Mouse (Mus musculus) ES-Bruce4 (cell line): ENCODE measurements around the gene Mgst3.

Source experiments
- CTCF ChIP-seq: IDR thresholded peaks from one replicate; pipeline ENCODE4 v1.8.1; 2011; ENCODE audit warnings: low read depth, low read length
- EP300 ChIP-seq: IDR thresholded peaks from 2 replicates; pipeline ENCODE4 v1.6.1; 2011; ENCODE audit warnings: low read depth, low read length; ENCODE audit not compliant: insufficient read depth
- POLR2A ChIP-seq: IDR thresholded peaks from one replicate; pipeline ENCODE4 v1.8.1; 2011; ENCODE audit warnings: low read length; ENCODE audit not compliant: insufficient read depth

DNA sequence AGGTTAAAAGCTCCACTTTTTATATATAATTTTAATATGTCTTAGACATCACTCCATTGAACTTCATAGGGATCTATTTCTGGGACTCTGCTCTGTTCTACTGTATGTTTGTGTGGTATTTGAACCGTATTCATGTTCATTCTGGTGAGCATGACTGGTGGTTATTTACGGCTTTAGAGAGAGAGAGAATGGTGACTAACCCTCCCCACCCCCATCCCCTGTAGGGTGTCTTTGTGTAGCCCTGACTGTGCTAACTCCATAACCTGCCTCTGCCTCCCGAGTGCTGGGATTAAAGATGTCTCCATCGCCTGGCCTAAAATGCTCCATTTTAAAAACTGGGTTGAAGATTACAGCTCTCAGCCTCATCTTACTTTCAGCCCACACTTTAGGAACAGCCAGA, 33.4 kb downstream of the Mgst3 start:
- TF ChIP-seq POLR2A: no peak
- TF ChIP-seq CTCF: no peak
- no peak for TF ChIP-seq EP300
